Mouse (Mus musculus): ENCODE data around the gene Rbfox1.

Rbfox1 gene

DNA sequence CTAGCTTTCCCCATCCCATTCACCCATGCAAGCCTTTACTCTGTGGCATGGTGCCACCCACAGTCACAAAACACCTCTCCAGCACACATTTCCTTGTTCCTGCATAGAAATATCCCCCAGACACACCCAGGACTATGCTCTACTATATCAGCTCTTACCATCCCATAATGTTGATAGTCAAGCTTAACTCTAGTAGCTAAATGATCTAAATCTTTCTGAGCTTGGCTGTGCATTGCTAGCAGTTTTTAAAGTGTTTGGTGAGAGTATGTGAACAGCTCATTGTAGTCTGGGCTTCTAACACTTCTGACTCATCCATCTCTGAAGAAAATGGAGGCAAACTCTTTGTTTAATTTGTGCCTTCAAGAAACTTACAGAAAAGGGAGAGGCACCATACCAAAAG is 297.2 kb downstream of the Rbfox1 start:
- no peak for DNase-seq (ENCODE audit: extremely low read depth, insufficient read length, low spot score)

DNA sequence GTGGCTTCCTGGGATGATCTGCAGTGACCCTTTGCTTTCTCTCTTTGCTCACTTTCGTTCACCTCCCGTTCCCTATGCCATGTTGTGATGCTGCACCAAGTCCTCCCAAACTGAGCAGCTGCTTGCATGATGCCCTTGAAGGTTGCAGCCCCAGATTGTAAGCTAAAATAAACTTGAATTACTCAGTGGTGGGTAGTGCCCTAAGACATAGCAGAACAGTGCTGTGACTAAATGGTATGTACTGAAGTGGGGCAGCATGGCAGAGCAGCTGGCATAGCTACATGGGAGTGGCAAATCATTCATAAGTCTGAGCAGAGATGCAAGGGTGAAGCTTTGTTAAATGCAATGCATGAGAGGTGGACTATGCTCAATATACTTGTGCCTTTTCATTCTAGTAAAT is 307.2 kb downstream of the Rbfox1 start:
- DNase-seq (ENCODE audit: extremely low read depth, insufficient read length, low spot score), result no peak

DNA sequence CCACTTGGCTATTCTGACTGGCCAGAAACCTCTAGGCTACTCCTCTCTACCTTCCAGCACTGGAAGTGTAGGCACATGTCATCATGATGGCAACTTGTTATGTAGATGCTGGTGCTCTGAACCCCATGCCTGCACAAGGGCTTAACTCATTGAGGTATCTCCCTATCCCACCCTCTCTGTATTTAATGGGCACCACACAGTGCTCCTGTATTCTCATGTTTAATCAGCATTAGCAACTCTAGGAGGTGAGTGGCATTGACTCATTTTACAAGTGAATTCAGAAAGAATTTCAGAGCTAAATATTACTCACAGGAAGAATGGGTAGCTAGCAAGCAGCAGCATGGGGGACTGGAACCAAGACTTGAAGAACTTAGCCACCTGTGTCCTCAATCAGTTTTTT is 321.3 kb downstream of the Rbfox1 start:
- DNase-seq (ENCODE audit: extremely low read depth, insufficient read length, low spot score), result no peak

DNA sequence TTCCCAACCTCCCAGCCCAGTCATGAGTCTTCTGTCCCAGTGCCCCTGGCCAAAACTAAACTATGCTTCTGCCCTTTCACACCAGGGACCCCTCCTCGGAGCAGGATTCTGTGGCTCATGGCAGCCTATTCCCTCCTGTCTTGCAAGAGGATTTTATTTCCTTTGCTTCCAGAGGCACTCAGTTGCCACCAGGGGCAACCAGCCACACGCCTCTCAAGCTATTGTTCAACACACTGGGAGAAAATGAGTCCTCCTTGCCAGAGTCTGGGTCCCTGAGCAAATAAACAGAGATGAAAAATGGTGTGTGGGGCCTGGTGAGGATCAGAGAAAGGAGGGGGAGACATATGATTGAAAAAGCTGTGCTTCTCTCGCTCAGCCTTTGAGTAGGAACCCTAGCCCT is 327.8 kb downstream of the Rbfox1 start:
- DNase-seq (ENCODE audit: extremely low read depth, insufficient read length, low spot score), result no peak

DNA sequence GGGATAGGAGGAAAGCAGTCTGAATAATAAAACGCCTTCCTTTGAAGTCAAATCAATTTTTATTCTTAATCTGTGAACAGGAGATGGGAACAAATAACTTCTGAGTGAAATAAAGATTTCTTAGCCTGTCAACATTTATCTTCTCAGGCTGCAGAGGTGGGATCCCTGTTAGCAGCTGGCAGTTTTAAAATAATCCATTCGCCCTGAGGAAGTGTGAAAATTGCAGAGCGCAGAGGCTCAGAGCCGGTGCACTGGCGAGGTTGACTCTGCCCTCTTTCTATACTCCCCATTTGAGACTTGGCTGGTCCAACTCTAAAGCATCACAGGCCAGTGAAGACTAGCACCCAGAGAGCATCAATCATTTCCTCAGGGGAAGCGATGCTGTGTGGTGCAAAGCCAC is 342.3 kb downstream of the Rbfox1 start:
- no peak for DNase-seq (ENCODE audit: extremely low read depth, insufficient read length, low spot score)

DNA sequence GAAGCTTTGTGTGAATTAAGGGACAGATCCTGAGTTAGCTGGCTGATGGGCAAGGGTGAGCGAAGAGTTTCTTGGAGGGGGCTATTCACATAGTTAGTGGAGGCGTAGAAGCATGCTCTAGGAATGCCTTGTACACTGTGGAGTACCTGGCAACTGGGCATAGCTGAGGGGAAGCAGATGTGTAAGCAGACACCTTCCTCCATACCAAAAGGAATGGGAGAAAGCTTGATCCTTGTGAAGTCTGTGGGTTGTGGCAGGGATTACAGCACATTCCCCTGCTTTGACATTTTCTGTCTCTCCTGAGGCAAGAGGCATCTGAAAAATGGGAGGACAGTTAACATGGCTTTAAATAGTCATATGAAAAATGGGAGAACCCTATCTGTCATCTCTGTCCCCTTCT is 347.8 kb downstream of the Rbfox1 start:
- no peak for DNase-seq (ENCODE audit: extremely low read depth, insufficient read length, low spot score)

DNA sequence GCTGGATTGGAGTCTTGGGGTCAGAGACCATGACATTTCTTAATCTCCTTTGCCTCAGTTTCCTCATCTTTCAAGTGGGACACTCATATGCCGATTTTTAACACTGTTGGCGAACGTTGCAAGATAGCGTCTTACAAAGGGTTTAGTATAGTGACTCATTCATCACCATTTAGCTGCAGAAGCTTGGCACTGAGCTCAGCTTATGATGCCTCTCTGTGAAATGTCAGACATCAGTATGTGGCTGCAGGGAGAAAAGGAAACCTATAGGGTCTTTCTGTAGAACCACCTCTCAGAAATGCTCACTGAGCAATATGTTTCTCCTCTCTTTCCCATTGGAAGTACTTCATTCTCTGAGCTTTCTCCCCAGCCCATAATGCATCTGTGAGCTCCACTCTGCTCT is 356.2 kb downstream of the Rbfox1 start:
- DNase-seq (ENCODE audit: extremely low read depth, insufficient read length, low spot score), result no peak

DNA sequence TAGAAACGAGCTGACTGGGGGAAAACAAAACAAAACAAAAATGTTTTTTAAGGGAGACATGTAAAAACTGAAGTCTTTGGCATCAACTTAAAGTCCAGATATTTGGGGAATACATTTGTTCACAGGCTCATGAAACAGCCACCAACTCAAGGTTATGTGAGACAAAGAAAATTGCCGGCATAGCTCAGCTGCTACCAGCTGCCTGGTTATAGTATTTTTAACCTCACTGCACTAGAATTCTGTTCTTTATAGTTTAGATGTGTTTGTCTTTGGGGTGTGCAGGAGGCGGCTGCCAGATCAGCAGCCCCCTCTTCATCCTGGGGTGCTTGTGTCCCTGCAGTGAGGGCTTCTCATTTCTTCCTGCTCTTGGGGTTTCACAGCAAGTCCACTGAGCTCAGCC is 357.3 kb downstream of the Rbfox1 start:
- no peak for DNase-seq (ENCODE audit: extremely low read depth, insufficient read length, low spot score)

DNA sequence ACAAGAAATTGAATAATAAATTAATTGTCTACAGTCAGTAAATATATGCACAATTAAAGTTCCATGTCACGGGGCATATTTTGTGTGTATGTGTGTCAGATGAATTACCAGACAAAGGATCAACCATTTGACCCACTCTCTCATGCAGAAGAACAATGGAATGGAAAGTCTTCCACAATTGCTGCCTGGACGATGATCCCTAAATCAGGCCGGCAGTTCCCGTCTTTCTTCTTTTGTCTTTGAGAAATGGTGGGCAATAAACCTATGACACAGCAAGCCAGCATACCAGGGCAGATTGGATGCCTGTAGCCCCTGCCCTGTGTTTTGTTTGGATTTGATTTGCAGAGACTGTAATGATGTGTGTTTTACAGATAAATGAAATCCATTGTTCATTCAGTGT is 362.4 kb downstream of the Rbfox1 start:
- no peak for DNase-seq (ENCODE audit: extremely low read depth, insufficient read length, low spot score)

DNA sequence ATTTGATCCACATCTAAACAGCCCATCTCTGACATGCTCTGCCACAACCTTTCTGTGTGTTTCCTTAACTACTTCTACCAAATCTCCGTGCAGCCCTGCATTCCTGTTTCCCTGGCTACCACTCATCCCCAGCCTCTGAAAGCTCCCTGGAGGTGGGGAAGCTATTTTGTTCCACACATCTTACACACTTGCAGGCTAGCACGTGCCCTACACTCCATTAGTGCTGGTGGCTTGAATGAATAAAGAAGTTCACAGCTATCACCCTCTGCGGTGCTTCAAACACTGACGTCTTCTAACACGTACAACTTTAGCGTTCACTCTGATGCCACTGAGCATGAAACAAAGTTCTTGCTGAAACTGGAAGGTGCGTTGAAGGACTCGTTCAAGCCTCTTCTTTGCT is 379.4 kb downstream of the Rbfox1 start:
- DNase-seq (ENCODE audit: extremely low read depth, insufficient read length, low spot score), result no peak

DNA sequence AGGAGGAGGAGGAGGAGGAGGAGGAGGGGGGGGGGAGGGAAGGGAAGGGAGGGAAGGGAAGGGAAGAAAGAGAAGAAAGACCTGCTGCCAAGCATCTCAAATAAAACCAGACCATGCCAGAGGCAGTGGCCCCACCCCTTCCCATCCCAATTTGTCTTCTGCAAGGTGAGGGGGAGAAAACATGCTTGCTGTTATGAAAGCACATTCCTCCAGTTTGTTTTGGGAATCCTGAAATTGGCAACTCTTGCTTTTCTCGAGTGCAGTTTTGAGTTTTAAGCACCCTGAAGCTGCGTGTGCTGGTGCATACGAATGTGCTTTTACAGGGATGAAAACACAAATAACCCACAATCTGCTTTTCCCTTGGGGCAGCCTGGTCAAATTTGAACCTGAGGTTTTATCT is 380.5 kb downstream of the Rbfox1 start:
- no peak for DNase-seq (ENCODE audit: extremely low read depth, insufficient read length, low spot score)

DNA sequence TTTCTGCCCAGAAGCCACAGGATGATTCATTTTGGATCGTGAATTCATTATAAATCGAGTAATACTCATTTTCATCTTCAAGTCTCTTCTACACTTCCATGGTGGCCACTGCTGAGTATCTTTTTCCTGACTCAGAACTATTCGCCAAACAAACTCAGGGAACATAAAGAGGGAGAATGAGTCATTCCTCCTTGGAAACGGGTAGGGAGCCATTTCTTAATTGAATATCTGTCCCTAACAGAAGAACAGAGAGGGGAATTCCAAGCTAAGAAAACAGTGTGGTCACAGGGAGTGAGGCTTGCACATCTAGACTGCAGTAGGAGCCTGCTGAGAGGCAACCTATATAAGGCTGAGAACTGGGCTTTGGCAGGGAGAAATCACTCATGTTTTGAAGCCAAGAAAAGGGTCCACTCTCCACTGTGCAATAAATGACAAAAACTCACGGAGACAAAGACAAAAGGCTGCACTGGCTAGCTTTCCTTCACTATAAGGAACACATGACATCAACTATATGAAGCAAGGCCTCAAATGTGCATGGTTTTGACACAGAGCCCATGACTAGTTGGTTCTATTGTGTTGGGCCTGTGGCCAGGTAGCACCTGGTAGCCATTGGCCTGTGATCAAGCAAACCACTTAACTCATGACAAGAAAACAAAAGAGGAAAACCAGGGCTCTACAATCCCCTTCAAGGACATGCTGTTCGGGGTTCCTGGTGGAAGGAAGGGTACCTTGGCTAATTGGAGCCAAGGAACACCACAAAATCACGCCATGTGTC is 386.6 kb downstream of the Rbfox1 start:
- DNase-seq (ENCODE audit: extremely low read depth, insufficient read length, low spot score), result no peak

DNA sequence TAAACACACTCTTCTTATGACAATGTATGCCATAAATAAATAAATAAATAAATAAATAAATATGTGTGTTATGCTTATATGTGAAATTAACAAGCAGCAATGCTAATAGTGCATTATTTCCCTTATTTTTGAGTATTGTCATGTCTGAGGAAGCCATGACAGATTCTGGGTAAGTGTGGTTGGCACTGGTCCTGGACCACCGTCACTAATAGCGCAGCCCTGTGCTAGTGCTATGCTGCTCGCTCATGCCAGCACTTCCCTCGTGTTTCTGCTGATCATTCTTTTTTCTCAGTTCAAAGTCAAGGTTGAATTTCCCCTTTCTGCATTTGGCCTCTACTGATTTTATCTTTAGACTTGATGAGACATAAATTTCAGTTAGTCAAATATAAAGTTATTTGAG is 398.3 kb downstream of the Rbfox1 start:
- DNase-seq (ENCODE audit: extremely low read depth, insufficient read length, low spot score), result no peak

DNA sequence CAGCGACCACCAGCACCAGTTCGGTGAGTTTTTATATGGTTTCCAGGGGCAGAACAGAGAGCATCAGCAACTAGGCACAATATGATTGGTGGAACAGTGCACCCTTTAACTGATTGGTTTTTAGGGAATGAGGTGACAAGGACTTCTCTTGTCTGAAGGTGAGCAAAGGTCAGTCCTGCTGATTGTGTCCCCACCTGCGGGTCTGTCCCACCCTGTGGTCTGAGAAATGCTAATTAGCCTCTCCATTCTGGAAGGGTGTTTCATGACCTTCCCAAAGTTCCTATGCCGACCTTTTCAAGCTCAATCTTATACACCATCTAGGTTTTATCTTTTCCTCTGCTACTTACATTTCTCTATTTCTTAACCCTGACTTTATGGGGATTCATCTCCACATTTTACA is 399.2 kb downstream of the Rbfox1 start:
- DNase-seq (ENCODE audit: extremely low read depth, insufficient read length, low spot score), result no peak

DNA sequence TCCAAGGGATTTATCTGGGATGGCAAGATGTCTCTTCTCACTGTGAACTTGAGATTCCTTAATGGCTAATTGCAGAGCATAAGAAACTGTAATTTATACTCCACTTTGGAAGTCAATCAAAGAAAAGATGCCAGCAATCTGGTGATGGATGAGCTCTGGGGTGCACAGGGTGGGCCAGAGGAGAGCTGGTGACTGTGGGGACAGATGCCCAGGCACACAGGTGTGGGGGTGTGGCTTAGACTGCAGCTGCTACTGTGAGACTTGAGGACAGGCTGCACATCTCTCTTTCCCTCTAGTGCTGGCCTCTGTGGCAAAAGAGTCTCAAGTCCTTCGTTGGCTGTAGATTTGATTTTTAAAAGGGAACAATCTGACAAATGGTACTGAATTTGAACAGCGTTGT is 402.5 kb downstream of the Rbfox1 start:
- DNase-seq (ENCODE audit: extremely low read depth, insufficient read length, low spot score), result no peak

DNA sequence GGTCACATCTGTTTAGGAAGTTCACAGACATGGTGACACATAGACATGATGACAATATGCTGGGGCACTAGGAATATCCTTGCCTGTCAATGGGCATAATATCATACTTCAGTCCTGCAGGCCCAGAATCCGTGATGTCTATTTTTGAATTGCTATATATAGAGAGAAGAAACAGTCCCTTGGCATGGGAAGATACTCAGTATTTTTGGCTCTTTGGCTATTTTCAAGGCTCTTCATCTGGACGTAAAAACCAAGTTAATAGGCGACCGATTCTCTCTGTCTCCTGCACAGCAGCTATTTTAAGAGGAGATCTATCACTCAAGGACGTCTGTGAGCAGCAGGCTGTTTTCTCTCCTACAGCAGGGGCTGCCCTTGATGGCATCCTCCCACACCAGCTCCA is 415.0 kb downstream of the Rbfox1 start:
- DNase-seq (ENCODE audit: extremely low read depth, insufficient read length, low spot score), result no peak

DNA sequence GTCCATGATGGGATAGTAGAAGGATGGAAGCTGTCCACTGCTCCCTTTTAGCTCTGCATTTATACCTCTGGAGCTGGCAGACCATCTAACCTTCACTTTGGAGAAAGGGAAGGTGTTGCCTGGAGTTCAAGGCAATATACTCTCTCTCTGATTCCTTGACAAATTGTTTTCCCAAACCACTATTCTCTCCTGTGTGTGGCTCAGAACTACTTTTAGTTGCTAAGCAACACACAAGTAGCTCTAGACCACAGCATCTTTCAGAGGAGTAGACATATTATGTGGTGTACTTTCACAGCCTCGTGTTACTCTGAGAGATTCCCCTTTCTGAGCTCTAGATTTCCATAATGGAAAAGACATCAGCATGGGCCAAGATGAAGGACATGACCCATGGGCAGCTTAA is 417.9 kb downstream of the Rbfox1 start:
- no peak for DNase-seq (ENCODE audit: extremely low read depth, insufficient read length, low spot score)

DNA sequence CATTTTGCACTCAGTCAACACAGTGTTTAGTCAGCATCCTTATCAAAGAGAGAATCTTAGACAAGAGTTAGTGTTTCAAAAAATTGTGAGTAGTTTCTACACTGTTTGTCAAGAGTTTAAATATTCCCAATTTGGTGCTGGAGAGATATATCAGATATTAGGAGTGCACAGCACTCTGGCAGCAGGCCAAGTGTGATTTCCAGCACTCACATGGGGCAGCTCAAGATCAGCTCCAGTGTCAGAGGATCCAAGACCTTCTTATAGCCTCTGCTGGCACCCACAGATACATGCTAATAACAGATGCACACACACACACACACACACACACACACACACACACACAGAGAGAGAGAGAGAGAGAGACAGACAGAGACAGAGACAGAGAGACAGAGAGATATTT is 424.8 kb downstream of the Rbfox1 start:
- DNase-seq (ENCODE audit: extremely low read depth, insufficient read length, low spot score), result no peak

DNA sequence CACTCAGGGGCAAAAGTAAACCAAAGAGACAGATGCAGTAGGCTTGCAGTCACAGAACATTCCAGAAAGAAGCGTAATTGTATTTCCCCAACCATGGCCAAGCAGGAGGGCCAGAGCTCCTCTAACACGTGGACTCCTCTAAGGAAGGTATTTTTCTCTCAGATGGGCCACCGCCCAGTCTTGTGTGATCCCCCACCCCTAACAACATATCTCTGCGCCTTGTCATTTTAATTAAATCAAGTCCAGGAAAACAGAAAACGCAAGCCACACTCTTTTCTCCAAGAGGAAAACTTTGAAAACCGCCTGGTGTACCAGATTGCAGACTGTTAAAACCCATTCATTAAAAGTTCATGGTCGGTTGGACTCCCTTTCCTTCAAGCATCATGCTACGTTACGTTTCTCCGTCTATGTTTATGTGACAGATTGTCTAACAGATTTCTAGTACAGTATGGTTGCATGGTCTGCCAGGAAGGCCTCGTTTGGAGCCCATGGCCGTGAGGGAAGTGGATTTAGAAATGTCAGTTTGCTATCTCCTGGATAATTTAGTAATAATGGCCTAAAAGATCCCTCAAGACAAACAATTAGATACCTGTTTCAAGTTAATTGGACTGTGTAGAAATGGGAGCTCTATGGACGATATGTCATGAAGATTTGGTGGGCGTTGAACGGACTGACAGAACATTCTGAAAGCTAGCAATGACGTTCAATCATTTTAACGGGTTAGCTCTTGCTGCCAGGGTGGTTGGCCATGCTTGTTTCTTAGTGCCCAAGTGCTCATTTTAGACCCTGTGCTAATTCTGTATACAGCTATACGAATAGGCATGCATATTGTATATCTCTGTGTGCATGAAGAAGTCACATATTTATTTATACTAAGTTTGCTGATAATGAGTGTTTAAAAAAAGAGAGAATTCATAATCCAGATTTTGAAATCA is 425.9 kb downstream of the Rbfox1 start:
- DNase-seq (ENCODE audit: extremely low read depth, insufficient read length, low spot score), result no peak

DNA sequence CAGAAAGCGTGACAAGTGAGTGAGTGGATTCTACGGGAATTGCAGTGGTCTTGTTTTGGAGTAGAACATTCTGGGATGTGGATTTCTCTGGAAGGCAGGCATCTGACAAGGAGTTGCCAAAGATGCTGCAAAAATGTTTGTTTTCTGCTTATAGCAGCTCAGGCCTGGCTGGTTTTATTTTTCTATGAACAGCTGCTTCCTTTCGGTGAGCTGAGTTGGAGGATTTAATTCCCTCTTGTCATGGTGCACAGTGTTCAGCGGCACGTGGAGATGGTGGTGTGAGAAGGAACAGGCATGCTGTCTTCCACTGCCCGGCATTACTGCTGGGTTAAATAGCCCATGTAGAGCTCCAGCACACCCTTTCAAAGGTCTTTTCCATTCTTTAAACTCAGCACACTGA is 428.5 kb downstream of the Rbfox1 start:
- no peak for DNase-seq (ENCODE audit: extremely low read depth, insufficient read length, low spot score)

DNA sequence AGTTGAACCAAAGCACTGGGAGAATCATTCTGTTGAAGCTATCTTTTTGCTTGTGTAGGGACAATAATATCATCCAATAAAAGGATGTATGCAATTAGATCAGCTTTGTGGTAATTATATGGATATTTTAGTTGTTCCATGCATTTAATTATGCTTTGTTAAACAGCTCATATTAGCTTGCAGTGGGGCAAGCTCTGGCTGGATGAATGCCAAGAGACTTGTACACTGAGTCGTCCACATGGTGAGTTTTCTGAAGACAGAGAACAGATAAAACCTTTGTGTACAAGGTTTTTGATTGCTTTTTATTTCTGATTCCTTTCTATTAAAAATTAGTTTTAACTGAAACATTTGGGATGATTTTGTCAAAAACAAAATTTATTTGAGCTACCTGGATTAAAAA is 439.7 kb downstream of the Rbfox1 start:
- DNase-seq (ENCODE audit: extremely low read depth, insufficient read length, low spot score), result no peak

DNA sequence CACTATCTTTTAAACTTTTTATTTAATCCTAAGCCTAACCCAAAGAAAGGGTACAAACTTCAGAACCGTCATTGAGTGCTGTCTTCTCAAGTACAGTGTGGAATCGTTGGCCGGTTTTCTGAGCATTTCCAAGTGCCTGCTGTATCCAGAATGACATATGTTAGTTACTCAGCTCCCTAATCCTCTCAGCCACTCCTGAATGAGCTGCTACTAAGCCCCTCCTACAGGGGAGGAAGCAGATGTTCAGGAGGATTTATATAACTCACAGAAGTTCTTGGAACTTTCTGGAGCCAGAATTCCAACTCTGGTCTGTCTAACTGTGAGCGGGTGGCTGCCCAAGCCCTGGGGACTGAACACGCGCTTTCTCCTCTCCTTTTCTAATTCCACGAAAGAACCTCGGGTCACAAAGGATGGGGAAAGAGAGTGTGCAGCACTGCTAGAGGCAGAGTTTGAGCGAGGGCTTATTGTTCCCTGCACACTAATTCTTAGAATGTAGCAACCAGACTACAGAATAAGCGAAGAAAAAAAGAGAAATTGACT is 446.3 kb downstream of the Rbfox1 start:
- DNase-seq (ENCODE audit: extremely low read depth, insufficient read length, low spot score), result no peak
